Mouse (Mus musculus) cerebellum, adult 2 months (tissue): Measurements from ENCODE around the gene Kif11.

Source experiments
- CTCF ChIP-seq: fragments of 200-500 bp; IDR thresholded peaks from 2 replicates; pipeline ENCODE4 v1.5.1; 2011; ENCODE audit warnings: low read depth, mild to moderate bottlenecking, control low read depth, low read length, moderate library complexity, borderline replicate concordance; ENCODE audit not compliant: insufficient read depth
- POLR2A ChIP-seq: fragments of 200-500 bp; IDR thresholded peaks from 2 replicates; pipeline ENCODE4 v1.6.1; 2011; ENCODE audit warnings: low read length, control low read depth, borderline replicate concordance; ENCODE audit not compliant: insufficient read depth

DNA sequence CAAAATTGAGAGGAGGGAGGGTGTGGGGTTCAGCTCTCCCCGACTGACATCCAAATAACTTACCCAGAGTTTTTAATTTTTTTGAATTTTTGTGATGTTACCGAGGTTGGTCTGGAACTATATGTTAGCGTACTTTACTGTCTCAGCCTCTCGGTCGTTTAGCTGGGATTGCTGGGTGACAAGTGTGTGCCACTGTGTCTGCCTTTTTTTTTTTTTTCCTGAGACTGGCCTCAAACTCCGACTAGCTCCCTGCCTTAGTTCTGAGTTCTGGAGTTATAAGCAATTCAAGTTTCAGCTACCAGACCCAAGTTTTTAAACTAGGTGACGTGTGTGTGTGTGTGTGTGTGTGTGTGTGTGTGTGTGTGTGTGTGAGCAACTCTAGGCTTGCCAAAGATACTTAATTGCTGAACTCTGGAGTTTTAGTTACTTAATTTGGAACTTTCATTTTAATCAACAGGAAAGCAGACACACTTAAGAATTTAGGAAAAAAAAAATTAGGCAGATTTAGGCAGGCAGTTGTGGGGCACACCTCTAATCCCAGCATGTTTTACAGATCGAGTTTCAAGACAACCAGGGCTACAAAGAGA is 1.3 kb downstream of the Kif11 start:
- TF ChIP-seq CTCF = no peak
- TF ChIP-seq POLR2A = no peak
